ENCODE assay signal across 12 mouse cellular contexts in the genomic region with DNA sequence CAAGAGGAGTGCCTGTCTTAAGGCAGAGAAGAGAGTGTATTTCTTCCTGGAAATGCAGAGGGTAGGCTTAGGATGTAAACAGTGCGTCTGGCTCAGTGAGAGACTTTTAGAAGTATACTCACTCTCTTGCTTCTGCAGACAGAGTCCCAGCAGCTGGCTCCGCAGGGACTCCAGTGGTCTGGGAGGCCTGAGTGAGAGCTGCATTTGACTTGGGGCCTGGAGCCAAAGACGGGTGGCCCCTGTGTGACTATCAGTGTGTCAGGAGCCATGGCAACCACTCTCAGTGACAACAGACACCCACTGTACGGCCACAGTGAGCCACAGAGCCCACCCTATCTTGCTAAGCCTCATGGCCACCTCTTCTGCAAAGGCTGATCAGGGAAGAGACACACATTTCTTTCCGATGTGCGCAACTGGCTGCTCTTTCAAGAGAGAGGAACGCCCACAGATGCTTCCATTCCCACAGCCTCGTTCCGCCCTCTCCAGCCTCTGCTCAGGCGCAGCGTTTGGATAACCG.
DNase-seq lines count a peak whose midpoint lies in the region; ATAC-seq lines count a peak whose summit lies in the region.
"Had no signal": no experiment of that assay in that cellular context is flagged by ENCODE, and none has a peak within 500 bp of the region (broad histone marks: within the 10 kb centered on the region; RNA-seq: fewer than 3 reads in every experiment).

No protein-coding gene starts in this region.

- DNase-seq in layer of hippocampus, adult 18-20 months (ENCODE audit: low spot score in 2 of 2), result peak; percentile 6 to 29
- DNase-seq in layer of hippocampus, adult 9-11 months, result no peak
- DNase-seq in ZHBTc4 (ENCODE audit: low read depth, low spot score), result peak; percentile 31
- peak; percentile 15 to 36 for DNase-seq in heart, postnatal 36 days
- DNase-seq in yolk sac, embryonic 10.5 days (ENCODE audit: low spot score), result no peak
- no peak for DNase-seq in thymus, adult 18-20 months
- no peak for DNase-seq in layer of hippocampus, adult 9-10 months (ENCODE audit: low spot score)
- DNase-seq: kidney, postnatal 36 days; retina, postnatal 1 day had no signal

- WGBS in embryonic facial prominence, embryonic 13.5 days, result 58% methylated on average over 12 of the region's 12 CpGs

- no peaks in the 10 kb centered on the region for H3K36me3 ChIP-seq in embryonic facial prominence, embryonic 13.5 days

- H3K27me3 ChIP-seq in embryonic facial prominence, embryonic 13.5 days, result 0 out of 2 replicates have a peak, but pooled peaks cover 4% of the 10 kb centered on the region

- intact Hi-C loops in heart, postnatal 36 days (cut with DNase I), result no loop called here

- ATAC-seq in embryonic facial prominence, embryonic 13.5 days (ENCODE audit: insufficient number of reproducible peaks, insufficient read depth, low FRiP score, low TSS enrichment, low read depth), result no peak
- ATAC-seq: forebrain, embryonic 14.5 days had no signal

- no peak overlapping the region for H3K9ac ChIP-seq in embryonic facial prominence, embryonic 13.5 days

- peaks cover 56% of the 10 kb centered on the region for H3K4me1 ChIP-seq in embryonic facial prominence, embryonic 13.5 days

- no peak overlapping the region for H3K4me3 ChIP-seq in embryonic facial prominence, embryonic 13.5 days

- H3K9me3 ChIP-seq in embryonic facial prominence, embryonic 13.5 days, result no peaks in the 10 kb centered on the region

- H3K4me2 ChIP-seq in embryonic facial prominence, embryonic 13.5 days, result no peak overlapping the region

- peak overlapping the region; percentile 39; the same call in 1 of the 2 replicates for H3K27ac ChIP-seq in embryonic facial prominence, embryonic 13.5 days
- H3K27ac ChIP-seq: macrophage had no signal

Comparison
In these comparisons a context has a peak if more than half of its experiments do, and no peak if none do; other contexts are left out.
1. DNase-seq: peak in layer of hippocampus, adult 18-20 months (2 of 2), ZHBTc4 (single experiment) and heart, postnatal 36 days (2 of 2); none in layer of hippocampus, adult 9-11 months (single experiment), yolk sac, embryonic 10.5 days (single experiment), thymus, adult 18-20 months (0 of 2) and layer of hippocampus, adult 9-10 months (single experiment).